Mouse (Mus musculus) hindbrain, embryonic 14.5 days (tissue): ENCODE results near the gene Ppt2. TPM values are rescaled to one million over a fixed set of nuclear protein-coding genes. Genes with fewer than 3 reads are reported as not detected.

Experiments used
- ATAC-seq: fragments of 200-750 bp; cut with Nextera tagmentation; 2 replicates; pipeline ENCODE4 v1.8.0; 2017; ENCODE audit warnings: moderate number of reproducible peaks, mild to moderate bottlenecking, moderate TSS enrichment, moderate library complexity; ENCODE audit not compliant: low FRiP score
- DNase-seq: peaks from one replicate; pipeline ENCODE4 v3.0.0-alpha.2; 2015; ENCODE audit warnings: low spot score
- H3K27ac ChIP-seq: fragments of 300-500 bp; sonication (generic); 2 replicates; pipeline ENCODE4 v1.5.1; 2014; ENCODE audit warnings: mild to moderate bottlenecking, moderate library complexity
- H3K27me3 ChIP-seq: fragments of 300-500 bp; sonication (generic); 2 replicates; pipeline ENCODE4 v1.6.1; 2014; ENCODE audit warnings: mild to moderate bottlenecking, low read length, mixed read lengths; ENCODE audit not compliant: control insufficient read depth, insufficient read depth
- H3K36me3 ChIP-seq: fragments of 300-500 bp; sonication (generic); replicated peaks from 2 replicates; pipeline ENCODE4 v1.6.1; 2014; ENCODE audit not compliant: control insufficient read depth, insufficient read depth
- H3K4me1 ChIP-seq: fragments of 300-500 bp; sonication (generic); replicated peaks from 2 replicates; pipeline ENCODE4 v1.6.1; 2014; ENCODE audit warnings: antibody characterized with exemption, low read length, mixed read lengths; ENCODE audit not compliant: control insufficient read depth, insufficient read depth
- H3K4me2 ChIP-seq: fragments of 300-500 bp; sonication (generic); replicated peaks from 2 replicates; pipeline ENCODE4 v1.6.1; 2014; ENCODE audit warnings: mild to moderate bottlenecking, moderate library complexity
- H3K4me3 ChIP-seq: fragments of 300-500 bp; sonication (generic); replicated peaks from 2 replicates; pipeline ENCODE4 v1.5.1; 2014; ENCODE audit warnings: mild to moderate bottlenecking, low read length
- H3K9ac ChIP-seq: fragments of 300-500 bp; sonication (generic); 2 replicates; pipeline ENCODE4 v1.6.1; 2014
- H3K9me3 ChIP-seq: fragments of 300-500 bp; sonication (generic); 2 replicates; pipeline ENCODE4 v1.6.1; 2016; ENCODE audit warnings: low read length; ENCODE audit not compliant: control insufficient read depth
- WGBS: fragments of 180-500 bp; shearing (Covaris S2); extraction: QIAGEN DNeasy Blood & Tissue Kit; methylation state at CpG from one replicate; pipeline ENCODE4 v1.1.7; 2014; 5-methylcytosine and 5-hydroxymethylcytosine counted together
- polyA plus RNA-seq: library from polyadenylated mRNA; unstranded; fragments of >200 nt; fragmentation: Nextera tagmentation; extraction: Ambion mirVana; gene quantifications from 2 replicates; pipeline ENCODE4 v1.2.1, GENCODE M21; 2014

Gene Ppt2
- polyA plus RNA-seq, 1 experiment from 2014 or later, result 25.4 TPM

GRCm38 (mm10) chr17:34623161-34623560 lies 5.1 kb downstream of the Ppt2 start:
- Histone ChIP-seq H3K36me3 (peaks cover 46% of the 10 kb centered on the region), H3K9me3 (no peaks in the 10 kb centered on the region), H3K4me1 (peaks cover 12% of the 10 kb centered on the region), H3K4me3 (no peak overlapping the region), H3K9ac (no peak overlapping the region), H3K4me2 (no peak overlapping the region), H3K27me3 (no peaks in the 10 kb centered on the region), H3K27ac (no peak overlapping the region)
- ATAC-seq, result no peak
- DNase-seq, result no peak
- WGBS, result 85% methylated on average over 9 of the region's 9 CpGs

- Histone ChIP-seq H3K9me3 (no peaks in the 10 kb centered on the region), H3K4me3 (no peak overlapping the region), H3K4me1 (peaks cover under 1% of the 10 kb centered on the region; the same call in 1 of the 2 replicates), H3K4me2 (no peak overlapping the region), H3K9ac (no peak overlapping the region), H3K27ac (no peak overlapping the region), H3K36me3 (peaks cover 58% of the 10 kb centered on the region), H3K27me3 (no peaks in the 10 kb centered on the region)
- 94% methylated on average over 8 of the region's 8 CpGs for WGBS
- ATAC-seq, result no peak
- no peak for DNase-seq
These were observed 7.3 kb downstream of the Ppt2 start for GRCm38 (mm10) chr17:34621006-34621405.

- Histone ChIP-seq H3K9ac (no peak overlapping the region), H3K4me1 (no peaks in the 10 kb centered on the region), H3K36me3 (peaks cover 67% of the 10 kb centered on the region), H3K27ac (no peak overlapping the region), H3K4me3 (no peak overlapping the region), H3K27me3 (no peaks in the 10 kb centered on the region), H3K4me2 (no peak overlapping the region), H3K9me3 (no peaks in the 10 kb centered on the region)
- no peak for ATAC-seq
- WGBS, result 13% methylated on average over 6 of the region's 6 CpGs
- no peak for DNase-seq
These were observed 9.3 kb downstream of the Ppt2 start for GRCm38 (mm10) chr17:34618999-34619398.

- no peaks in the 10 kb centered on the region for H3K27me3 ChIP-seq
- H3K4me1 ChIP-seq, result no peaks in the 10 kb centered on the region
- peak within 1 kb of the TSS; percentile 10; the same call in 1 of the 2 replicates for H3K27ac ChIP-seq
- peak within 1 kb of the TSS; percentile 24; the same call in 1 of the 2 replicates for H3K9ac ChIP-seq
- H3K4me3 ChIP-seq, result no peak within 1 kb of the TSS
- ATAC-seq (no peak), DNase-seq (no peak)
- no peaks in the 10 kb centered on the region for H3K9me3 ChIP-seq
- peaks cover 69% of the 10 kb centered on the region for H3K36me3 ChIP-seq
- H3K4me2 ChIP-seq, result no peak within 1 kb of the TSS; the same call in 1 of the 2 replicates
- WGBS, result 63% methylated on average over 6 of the region's 6 CpGs
These were observed 12.4 kb downstream of the Ppt2 start, which contains the start of gene Egfl8 for GRCm38 (mm10) chr17:34615871-34616270. Gene Egfl8, minus strand, starts transcription at chr17:34615971.

GRCm38 (mm10) chr17:34613830-34614229 lies 14.5 kb downstream of the Ppt2 start:
- ATAC-seq (no peak), DNase-seq (no peak)
- Histone ChIP-seq H3K4me1 (0 out of 2 replicates have a peak, but pooled peaks cover under 1% of the 10 kb centered on the region), H3K4me2 (no peak overlapping the region), H3K27ac (no peak overlapping the region), H3K9ac (no peak overlapping the region), H3K36me3 (peaks cover 72% of the 10 kb centered on the region), H3K9me3 (no peaks in the 10 kb centered on the region), H3K27me3 (no peaks in the 10 kb centered on the region), H3K4me3 (no peak overlapping the region)
- 89% methylated on average over 10 of the region's 10 CpGs for WGBS

- H3K27ac ChIP-seq, result no peak overlapping the region
- no peak overlapping the region for H3K4me3 ChIP-seq
- H3K36me3 ChIP-seq, result peaks cover 72% of the 10 kb centered on the region
- no peak overlapping the region for H3K4me2 ChIP-seq
- H3K27me3 ChIP-seq, result no peaks in the 10 kb centered on the region
- H3K4me1 ChIP-seq, result peaks cover 7% of the 10 kb centered on the region; the same call in 1 of the 2 replicates
- DNase-seq (no peak), ATAC-seq (no peak)
- H3K9me3 ChIP-seq, result no peaks in the 10 kb centered on the region
- no peak overlapping the region for H3K9ac ChIP-seq
- WGBS, result 88% methylated on average over 10 of the region's 11 CpGs
These were observed 15.2 kb downstream of the Ppt2 start for GRCm38 (mm10) chr17:34613054-34613645.

GRCm38 (mm10) chr17:34611050-34611449 lies 17.3 kb downstream of the Ppt2 start:
- no peak overlapping the region for H3K9ac ChIP-seq
- no peaks in the 10 kb centered on the region for H3K27me3 ChIP-seq
- no peak overlapping the region for H3K4me3 ChIP-seq
- ATAC-seq (no peak), DNase-seq (no peak)
- H3K27ac ChIP-seq, result no peak overlapping the region
- peaks cover 64% of the 10 kb centered on the region for H3K36me3 ChIP-seq
- H3K4me2 ChIP-seq, result no peak overlapping the region
- WGBS, result 90% methylated on average over 8 of the region's 8 CpGs
- H3K9me3 ChIP-seq, result no peaks in the 10 kb centered on the region
- H3K4me1 ChIP-seq, result peaks cover 24% of the 10 kb centered on the region

GRCm38 (mm10) chr17:34607997-34608396 lies 20.3 kb downstream of the Ppt2 start:
- 88% methylated on average over 7 of the region's 7 CpGs for WGBS
- peaks cover 34% of the 10 kb centered on the region for H3K4me1 ChIP-seq
- H3K36me3 ChIP-seq, result peaks cover 36% of the 10 kb centered on the region
- no peak for DNase-seq
- H3K4me2 ChIP-seq, result no peak overlapping the region
- ATAC-seq, result no peak
- H3K27ac ChIP-seq, result no peak overlapping the region
- no peaks in the 10 kb centered on the region for H3K27me3 ChIP-seq
- H3K9ac ChIP-seq, result no peak overlapping the region; the same call in 1 of the 2 replicates
- no peaks in the 10 kb centered on the region for H3K9me3 ChIP-seq
- H3K4me3 ChIP-seq, result no peak overlapping the region

GRCm38 (mm10) chr17:34606186-34607039 lies 21.9 kb downstream of the Ppt2 start:
- H3K4me2 ChIP-seq, result peak overlapping the region; percentile 66
- no peaks in the 10 kb centered on the region for H3K9me3 ChIP-seq
- H3K9ac ChIP-seq, result peak overlapping the region; percentile 92
- 15% methylated on average over 32 of the region's 32 CpGs for WGBS
- peaks cover 20% of the 10 kb centered on the region for H3K36me3 ChIP-seq
- peaks cover 43% of the 10 kb centered on the region for H3K4me1 ChIP-seq
- H3K4me3 ChIP-seq, result peak overlapping the region; percentile 80
- H3K27me3 ChIP-seq, result no peaks in the 10 kb centered on the region
- no peak for ATAC-seq
- peak overlapping the region; percentile 87 for H3K27ac ChIP-seq
- no peak for DNase-seq
